ENCODE assay signal across 9 mouse cellular contexts in the genomic region with DNA sequence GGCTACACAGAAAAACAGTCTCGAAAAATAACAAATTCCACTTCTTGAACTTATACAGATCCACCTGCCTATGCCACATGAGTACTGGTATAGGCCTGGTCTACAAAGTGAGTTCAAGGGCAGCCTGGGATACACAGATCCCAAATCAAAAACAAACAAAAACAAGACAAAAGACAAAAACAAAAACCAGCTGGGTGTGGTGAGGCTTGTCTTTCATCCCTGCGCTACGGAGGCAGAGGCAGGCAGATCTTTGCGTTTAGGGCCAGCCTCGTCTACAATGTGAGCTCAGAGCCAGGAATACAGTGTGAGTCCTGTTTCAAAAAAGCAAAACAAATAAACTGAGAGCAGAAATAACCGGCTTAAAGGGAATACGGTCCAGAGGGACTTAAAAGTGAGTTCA. TPM values are rescaled to one million over a fixed set of nuclear protein-coding genes. Genes with fewer than 3 reads are reported as not detected.
DNase-seq lines count a peak whose midpoint lies in the region; ATAC-seq and TF ChIP-seq lines count a peak whose summit lies in the region.
"Had no signal": no experiment of that assay in that cellular context is flagged by ENCODE, and none has a peak within 500 bp of the region (broad histone marks: within the 10 kb centered on the region; RNA-seq: fewer than 3 reads in every experiment).

No protein-coding gene starts in this region.

- no peak for ATAC-seq in intestine, embryonic 15.5 days
- peak; percentile 5 for ATAC-seq in neural tube, embryonic 13.5 days (ENCODE audit: low read depth)

- H3K9me3 ChIP-seq in intestine, embryonic 15.5 days, result no peaks in the 10 kb centered on the region
- 0 out of 2 replicates have a peak, but pooled peaks cover 3% of the 10 kb centered on the region for H3K9me3 ChIP-seq in neural tube, embryonic 13.5 days

- peak overlapping the region; percentile 73 for H3K4me3 ChIP-seq in left cerebral cortex, adult 2 months
- peak overlapping the region; percentile 63 for H3K4me3 ChIP-seq in cortical plate, adult 2 months (ENCODE audit: insufficient read depth, low read length)
- H3K4me3 ChIP-seq in intestine, embryonic 15.5 days (replicated peaks), result peak overlapping the region; percentile 84
- H3K4me3 ChIP-seq in neural tube, embryonic 13.5 days, result peak overlapping the region; percentile 95

- H3K4me1 ChIP-seq in cortical plate, adult 2 months (ENCODE audit: control insufficient read depth, insufficient read depth, low read length), result peaks cover 8% of the 10 kb centered on the region; the same call in 1 of the 2 replicates
- peaks cover 9% of the 10 kb centered on the region; the same call in 1 of the 2 replicates for H3K4me1 ChIP-seq in intestine, embryonic 15.5 days (replicated peaks)
- peaks cover 28% of the 10 kb centered on the region for H3K4me1 ChIP-seq in neural tube, embryonic 13.5 days (replicated peaks)

- WGBS in intestine, embryonic 15.5 days, result 61% methylated on average over 7 of the region's 7 CpGs
- 62% methylated on average over 7 of the region's 7 CpGs for WGBS in neural tube, embryonic 13.5 days

- DNase-seq in left cerebral cortex, adult 2 months (ENCODE audit: extremely low spot score in 1 of 2, low spot score in 2 of 2), result no peak
- DNase-seq in left cerebral cortex, postnatal 10 days (ENCODE audit: extremely low spot score in 1 of 2, low spot score in 2 of 2), result no peak
- no peak for DNase-seq in adrenal gland, adult (ENCODE audit: inconsistent age in 2 of 2, low spot score in 1 of 2)
- DNase-seq in left cerebral cortex, postnatal 4 days, result no peak
- DNase-seq in adrenal gland, postnatal 36 days, result no peak

- peak overlapping the region; percentile 65 for H3K4me2 ChIP-seq in intestine, embryonic 15.5 days (replicated peaks)
- peak overlapping the region; percentile 64 for H3K4me2 ChIP-seq in neural tube, embryonic 13.5 days

- TF ChIP-seq POLR2A in cortical plate, adult 2 months (IDR thresholded peaks at IDR 0.05; ENCODE audit: extremely low read depth, insufficient read depth, low read length), result no peak

- intact Hi-C loops in left cerebral cortex, adult 2 months (cut with DNase I), result no loop called here
- intact Hi-C loops in left cerebral cortex, postnatal 10 days (cut with DNase I), result no loop called here
- intact Hi-C loops in left cerebral cortex, postnatal 4 days (cut with DNase I), result no loop called here

- H3K9ac ChIP-seq in intestine, embryonic 15.5 days, result peak overlapping the region; percentile 38
- H3K9ac ChIP-seq in neural tube, embryonic 13.5 days, result peak overlapping the region; percentile 62

- peaks cover 7% of the 10 kb centered on the region for H3K36me3 ChIP-seq in intestine, embryonic 15.5 days
- peaks cover 26% of the 10 kb centered on the region for H3K36me3 ChIP-seq in neural tube, embryonic 13.5 days

- peak overlapping the region; percentile 88 for H3K27ac ChIP-seq in left cerebral cortex, adult 2 months
- 0 out of 2 replicates have a peak overlapping the region, but pooled peaks have one; percentile 16 for H3K27ac ChIP-seq in cortical plate, adult 2 months (ENCODE audit: insufficient read depth, low read length)
- H3K27ac ChIP-seq in intestine, embryonic 15.5 days, result peak overlapping the region; percentile 63
- peak overlapping the region; percentile 92 for H3K27ac ChIP-seq in neural tube, embryonic 13.5 days (replicated peaks)

- TF ChIP-seq CTCF in left cerebral cortex, adult 2 months (IDR thresholded peaks at IDR 0.05), result no peak
- no peak for TF ChIP-seq CTCF in cortical plate, adult 2 months (IDR thresholded peaks at IDR 0.05; ENCODE audit: extremely low read depth, insufficient read depth, low read length)

- H3K27me3 ChIP-seq in intestine, embryonic 15.5 days (replicated peaks), result no peaks in the 10 kb centered on the region
- no peaks in the 10 kb centered on the region for H3K27me3 ChIP-seq in neural tube, embryonic 13.5 days

RNA-seq across cellular contexts. Expression of a gene that starts 0.5 kb away (rescaled TPM):
- total RNA-seq in left cerebral cortex, adult 2 months (2021), result 100 to 1,000 TPM; 125 to 148 TPM
- total RNA-seq in left cerebral cortex, postnatal 10 days (2021), result 100 to 1,000 TPM; 136 TPM
- 184 and 206 TPM in 2 replicates for polyA plus RNA-seq in cortical plate, adult 2 months (2012; rRNA removed)
- 255 and 267 TPM in 2 replicates for polyA plus RNA-seq in intestine, embryonic 15.5 days (2015; fragmentation: Nextera tagmentation; extraction: Ambion mirVana)
- 487 and 510 TPM in 2 replicates for polyA plus RNA-seq in neural tube, embryonic 13.5 days (2015; fragmentation: Nextera tagmentation; extraction: Ambion mirVana)
- total RNA-seq in left cerebral cortex, postnatal 4 days (2021), result 100 to 1,000 TPM; 105 to 123 TPM
- 100 to 1,000 TPM; 118 to 119 TPM for total RNA-seq in adrenal gland, postnatal 36 days (2021)

RNA-seq across cellular contexts. Expression of a gene that starts 10.5 kb away (rescaled TPM):
- 10 to 100 TPM; 86.9 to 91.1 TPM for total RNA-seq in left cerebral cortex, adult 2 months (2021)
- total RNA-seq in left cerebral cortex, postnatal 10 days (2021), result 10 to 100 TPM; 65.5 to 68.1 TPM
- polyA plus RNA-seq in cortical plate, adult 2 months (2012; rRNA removed), result 57.6 and 72.9 TPM in 2 replicates
- polyA plus RNA-seq in intestine, embryonic 15.5 days (2015; fragmentation: Nextera tagmentation; extraction: Ambion mirVana), result 51.9 and 55.7 TPM in 2 replicates
- 84.5 and 91.1 TPM in 2 replicates for polyA plus RNA-seq in neural tube, embryonic 13.5 days (2015; fragmentation: Nextera tagmentation; extraction: Ambion mirVana)
- total RNA-seq in left cerebral cortex, postnatal 4 days (2021), result 10 to 100 TPM; 65.9 to 70.9 TPM
- total RNA-seq in adrenal gland, postnatal 36 days (2021), result 10 to 100 TPM; 54.3 to 58.7 TPM

RNA-seq across cellular contexts. Expression of a gene that starts 41.1 kb away (rescaled TPM):
- total RNA-seq in left cerebral cortex, adult 2 months (2021), result 1 to 10 TPM; 1.0 to 1.5 TPM
- total RNA-seq in left cerebral cortex, postnatal 10 days (2021), result under 1 TPM; 0.41 to 0.73 TPM
- 1.7 and 1.8 TPM in 2 replicates for polyA plus RNA-seq in cortical plate, adult 2 months (2012; rRNA removed)
- 0.74 and 0.76 TPM in 2 replicates for polyA plus RNA-seq in intestine, embryonic 15.5 days (2015; fragmentation: Nextera tagmentation; extraction: Ambion mirVana)
- polyA plus RNA-seq in neural tube, embryonic 13.5 days (2015; fragmentation: Nextera tagmentation; extraction: Ambion mirVana), result 0.74 and 1.2 TPM in 2 replicates
- total RNA-seq in left cerebral cortex, postnatal 4 days (2021), result 1 to 10 TPM; 1.2 to 2.4 TPM
- total RNA-seq in adrenal gland, postnatal 36 days (2021), result 1 to 10 TPM; 1.6 to 2.0 TPM
- total RNA-seq: monocyte, adult 5-6 weeks had no signal

RNA-seq across cellular contexts. Expression of a gene that starts 41.2 kb away (rescaled TPM):
- 1 to 10 TPM; 1.6 to 2.2 TPM for total RNA-seq in left cerebral cortex, adult 2 months (2021)
- under 1 TPM; 0.28 to 0.39 TPM for total RNA-seq in left cerebral cortex, postnatal 10 days (2021)
- 2.2 and 2.3 TPM in 2 replicates for polyA plus RNA-seq in cortical plate, adult 2 months (2012; rRNA removed)
- 1.3 and 1.5 TPM in 2 replicates for polyA plus RNA-seq in intestine, embryonic 15.5 days (2015; fragmentation: Nextera tagmentation; extraction: Ambion mirVana)
- polyA plus RNA-seq in neural tube, embryonic 13.5 days (2015; fragmentation: Nextera tagmentation; extraction: Ambion mirVana), result 0.19 and 0.42 TPM in 2 replicates
- total RNA-seq in left cerebral cortex, postnatal 4 days (2021), result 1 to 10 TPM in 1 of 2 experiments, under 1 TPM in 1; 0.94 to 1.2 TPM
- 10 to 100 TPM; 12.2 to 16.6 TPM for total RNA-seq in adrenal gland, postnatal 36 days (2021)
- total RNA-seq: monocyte, adult 5-6 weeks had no signal

Comparison
In these comparisons a context has a peak if more than half of its experiments do, and no peak if none do; other contexts are left out.
1. H3K27ac ChIP-seq: peak in every context shown above with its lines; median percentile 92 in neural tube, embryonic 13.5 days; 88 in left cerebral cortex, adult 2 months; 63 in intestine, embryonic 15.5 days; 16 in cortical plate, adult 2 months.